Mouse (Mus musculus) MEL (cell line): ENCODE data around the gene Ppp1r27.

Experiments used
- E2F4 ChIP-seq: IDR thresholded peaks from 2 replicates; pipeline ENCODE4 v1.6.1; 2011; ENCODE audit warnings: low read depth, low read length, improper control_type of control experiment, borderline replicate concordance
- POLR2A ChIP-seq, 2 experiments: IDR thresholded peaks; 2 replicates each; pipeline ENCODE4 v1.6.1; 2011 to 2012; ENCODE audit warnings: low read length in 2 of 2, mild to moderate bottlenecking in 2 of 2, control low read depth in 1 of 2, improper control_type of control experiment in 1 of 2, low read depth in 1 of 2, moderate library complexity in 1 of 2; ENCODE audit not compliant: control insufficient read depth in 1 of 2, insufficient read depth in 1 of 2, poor library complexity in 1 of 2

DNA sequence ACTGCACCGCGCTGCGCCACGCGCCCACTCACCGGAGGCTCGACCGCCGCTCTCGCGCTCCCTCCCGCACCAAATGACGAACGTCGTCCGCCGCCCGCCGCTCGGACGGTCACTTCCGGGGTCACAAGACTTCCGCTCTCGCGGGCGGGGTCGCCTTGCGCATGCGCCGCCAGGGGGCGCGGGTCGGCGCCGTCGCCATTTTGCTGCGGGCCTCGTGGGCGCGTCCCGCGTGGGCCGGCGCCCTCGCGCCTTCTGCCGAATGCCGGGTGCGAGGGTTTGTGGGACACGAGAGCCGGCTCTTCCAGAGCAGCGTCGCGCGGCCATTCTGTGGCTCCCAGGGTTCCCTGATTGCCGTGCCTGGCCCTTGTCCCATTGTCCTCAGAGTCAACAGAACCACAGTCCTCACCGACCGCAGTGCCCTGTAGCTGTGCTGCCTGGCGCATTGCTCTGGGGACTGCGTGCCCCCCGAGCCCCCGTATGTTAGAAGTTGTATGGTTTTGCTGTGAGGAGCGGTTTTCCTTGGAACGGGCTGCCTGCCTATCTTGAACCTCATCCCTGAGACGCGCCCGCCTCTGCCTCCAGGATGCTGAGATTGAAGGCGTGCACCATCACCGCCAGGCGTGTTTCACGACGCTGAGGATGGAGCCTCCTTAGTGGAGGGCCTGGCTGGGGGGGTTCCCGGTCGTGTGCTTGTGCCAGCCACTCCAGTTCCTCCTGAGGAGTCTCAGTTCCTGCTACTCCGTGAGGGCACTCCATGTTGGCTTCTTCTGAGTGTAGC is 30.7 kb upstream of the Ppp1r27 start, which contains the start of gene Arhgdia:
- TF ChIP-seq E2F4: peak; percentile 21; the same call in 1 of the 2 replicates
- TF ChIP-seq POLR2A (IDR thresholded peaks at IDR 0.05; ENCODE audit: control insufficient read depth in 1 of 2, insufficient read depth in 1 of 2, low read depth in 1 of 2, low read length in 2 of 2, poor library complexity in 1 of 2): peak; percentile 79 to 89
